Mouse (Mus musculus) thymus, adult 2 months (tissue): ENCODE results near the gene Nepn.

Experiments
- CTCF ChIP-seq: fragments of 200-500 bp; IDR thresholded peaks from 2 replicates; pipeline ENCODE4 v1.5.1; 2012; ENCODE audit warnings: mild to moderate bottlenecking, control low read depth, low read length, moderate library complexity, borderline replicate concordance; ENCODE audit not compliant: control insufficient read depth, poor library complexity, insufficient read depth; ENCODE audit errors: extremely low read depth
- POLR2A ChIP-seq: fragments of 200-500 bp; IDR thresholded peaks from 2 replicates; pipeline ENCODE4 v1.6.1; 2012; ENCODE audit warnings: mild to moderate bottlenecking, low read length, control low read depth, moderate library complexity; ENCODE audit not compliant: control insufficient read depth, poor library complexity, insufficient read depth; ENCODE audit errors: extremely low read depth

- no peak for TF ChIP-seq POLR2A
- TF ChIP-seq CTCF, result no peak
Measured at GRCm38 (mm10) chr10:52388922-52389430, at the start of gene Nepn.
